Mouse (Mus musculus): ENCODE results near the gene Ccdc69.
A peak's percentile ranks its signal among the peaks of the same experiment; 100 is the strongest.

DNA sequence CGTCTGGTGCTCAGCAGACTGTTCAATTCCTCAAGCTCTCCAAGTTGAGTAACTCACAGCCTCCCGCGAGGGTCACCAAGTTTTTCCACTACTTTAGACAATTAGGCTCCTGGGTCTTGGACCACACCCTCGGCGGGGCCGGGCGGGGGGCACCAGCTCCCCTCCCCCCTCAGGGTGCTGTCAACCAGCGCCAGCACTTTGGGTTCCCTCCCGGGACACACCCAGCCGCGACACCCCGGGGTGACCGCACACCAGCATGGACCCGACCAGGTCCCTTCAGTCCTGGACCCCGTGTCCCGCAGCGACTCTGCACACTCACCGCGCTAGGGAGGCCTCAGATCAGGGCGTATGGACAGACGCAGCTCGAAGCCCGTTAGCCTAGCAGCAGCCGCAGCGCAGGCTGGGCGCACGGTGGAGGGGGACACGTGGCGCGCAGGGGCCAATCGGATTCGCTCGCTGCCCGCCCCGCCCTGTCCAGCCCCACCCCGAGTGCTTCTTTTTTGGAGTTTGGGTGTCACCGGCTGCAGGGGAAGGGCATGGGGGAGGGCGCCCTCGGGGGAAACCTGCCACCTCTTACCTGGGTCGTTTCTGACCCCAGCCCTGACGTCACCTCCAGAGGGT, 44.8 kb downstream of the Ccdc69 start, which contains the start of gene Anxa6:
- TF ChIP-seq CTCF (IDR thresholded peaks at IDR 0.05; ENCODE audit: insufficient read depth, low read depth, low read length) = no peak
- TF ChIP-seq POLR2A (IDR thresholded peaks at IDR 0.05; ENCODE audit: insufficient read depth, low read depth, low read length) = peak; percentile 63; the same call in 1 of the 2 replicates
